Mouse (Mus musculus) cortical plate, adult 2 months (tissue): ENCODE measurements around the gene Tsc22d4.

ENCODE experiments used
- CTCF ChIP-seq: fragments of 200-500 bp; IDR thresholded peaks from 2 replicates; pipeline ENCODE4 v1.5.1; 2011; ENCODE audit warnings: mild to moderate bottlenecking, control low read depth, low read length; ENCODE audit not compliant: insufficient read depth; ENCODE audit errors: extremely low read depth
- POLR2A ChIP-seq: fragments of 200-500 bp; IDR thresholded peaks from 2 replicates; pipeline ENCODE4 v1.6.1; 2011; ENCODE audit warnings: mild to moderate bottlenecking, low read length, control low read depth; ENCODE audit not compliant: insufficient read depth; ENCODE audit errors: extremely low read depth

DNA sequence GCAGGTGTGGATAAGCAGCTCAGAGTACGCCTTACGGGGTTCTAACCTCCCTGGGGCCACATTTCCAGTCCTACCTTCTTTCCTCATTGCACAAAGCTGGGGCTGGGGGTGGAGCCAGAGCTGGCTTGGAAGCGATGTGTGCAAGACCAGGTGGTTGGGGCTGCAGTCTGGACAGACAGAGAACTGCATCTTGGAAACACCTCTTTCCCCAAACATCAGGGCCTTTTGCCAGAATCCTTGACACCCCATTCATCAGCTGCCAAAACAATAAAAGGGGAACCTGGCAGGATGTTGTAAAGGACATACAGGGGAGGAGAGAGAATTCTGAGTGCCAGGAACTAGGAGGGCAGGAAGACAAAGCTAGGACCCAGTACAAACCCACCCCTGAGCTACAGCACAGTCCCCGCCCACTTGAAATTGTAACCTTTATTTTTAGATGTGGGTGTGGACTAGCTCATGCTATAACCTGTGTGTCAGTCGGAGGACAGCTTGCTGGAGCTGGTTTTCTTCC, 30.9 kb downstream of the Tsc22d4 start:
- TF ChIP-seq CTCF = no peak
- TF ChIP-seq POLR2A = no peak
